Mouse (Mus musculus) embryo, embryonic 10.5 days (tissue): ENCODE measurements around the gene Qser1.

ENCODE experiments used
- DNase-seq: peaks from one replicate; pipeline ENCODE4 v3.0.0-alpha.2; 2015; ENCODE audit warnings: low spot score

Gene Qser1

DNA sequence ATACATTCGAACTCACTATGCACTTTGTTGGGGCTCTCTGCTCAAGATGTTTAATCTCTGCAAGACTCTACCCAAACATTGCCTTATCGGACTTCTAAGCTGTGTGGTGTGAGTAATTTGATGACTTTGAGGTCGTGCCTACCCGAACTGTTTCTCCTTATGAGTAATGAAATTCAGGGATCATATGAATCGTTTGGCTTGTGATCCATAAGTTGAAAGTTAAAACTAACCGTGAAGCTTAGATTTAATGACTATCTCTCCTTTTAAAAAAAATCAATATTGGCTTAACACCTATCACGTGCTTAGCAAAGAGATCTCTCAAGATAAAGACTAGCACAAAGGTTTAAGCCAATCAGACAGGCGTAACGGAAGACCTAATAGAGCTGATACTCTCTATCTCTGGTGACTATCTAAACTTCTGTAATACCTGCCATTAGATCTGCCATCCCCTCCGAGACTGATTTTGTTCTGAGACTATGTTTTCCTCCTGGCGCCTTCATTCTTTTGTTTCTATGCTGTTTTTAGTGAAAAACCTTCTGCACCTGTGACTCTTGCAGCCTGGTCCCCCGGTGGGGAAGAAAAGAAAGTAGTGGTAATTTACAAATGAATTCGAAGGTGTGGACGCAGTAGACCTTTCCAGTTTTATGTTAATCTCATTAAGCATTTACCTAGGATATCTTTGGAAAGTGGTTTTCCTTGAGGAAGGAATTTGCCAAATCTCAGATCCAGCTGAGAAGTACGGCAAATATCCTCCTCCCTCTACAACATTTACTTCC lies 1.2 kb upstream of the Qser1 start:
- peak; percentile 54 for DNase-seq

DNA sequence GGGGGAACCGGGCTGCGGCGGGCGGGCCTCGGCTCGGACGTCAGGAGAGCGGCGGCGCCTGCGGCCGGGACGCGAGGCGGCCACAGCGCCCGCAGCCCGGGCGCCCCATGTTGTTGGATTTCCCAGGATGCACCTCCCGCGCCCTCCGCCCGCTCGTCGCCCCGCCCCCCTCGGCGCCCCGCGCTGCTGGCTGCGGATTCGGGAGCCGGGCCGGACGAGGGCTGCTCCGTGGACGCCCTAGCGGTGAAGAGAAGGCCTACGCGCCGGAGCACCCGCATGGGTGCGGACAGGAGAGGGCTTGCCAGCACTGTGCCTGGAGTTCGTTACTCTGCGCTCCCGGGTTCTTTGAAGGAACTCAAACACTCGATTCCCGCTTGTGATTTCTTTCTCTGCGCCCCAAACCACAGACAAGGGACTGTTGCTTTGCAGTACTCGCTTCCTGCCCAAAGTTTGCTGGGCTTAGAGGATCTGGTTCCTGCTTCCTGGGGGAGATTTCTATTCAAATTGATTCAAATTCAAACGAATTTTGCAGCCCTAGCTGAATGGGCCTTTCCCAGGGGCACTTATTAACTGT lies 393 bp upstream of the Qser1 start:
- peak; percentile 93 for DNase-seq

DNA sequence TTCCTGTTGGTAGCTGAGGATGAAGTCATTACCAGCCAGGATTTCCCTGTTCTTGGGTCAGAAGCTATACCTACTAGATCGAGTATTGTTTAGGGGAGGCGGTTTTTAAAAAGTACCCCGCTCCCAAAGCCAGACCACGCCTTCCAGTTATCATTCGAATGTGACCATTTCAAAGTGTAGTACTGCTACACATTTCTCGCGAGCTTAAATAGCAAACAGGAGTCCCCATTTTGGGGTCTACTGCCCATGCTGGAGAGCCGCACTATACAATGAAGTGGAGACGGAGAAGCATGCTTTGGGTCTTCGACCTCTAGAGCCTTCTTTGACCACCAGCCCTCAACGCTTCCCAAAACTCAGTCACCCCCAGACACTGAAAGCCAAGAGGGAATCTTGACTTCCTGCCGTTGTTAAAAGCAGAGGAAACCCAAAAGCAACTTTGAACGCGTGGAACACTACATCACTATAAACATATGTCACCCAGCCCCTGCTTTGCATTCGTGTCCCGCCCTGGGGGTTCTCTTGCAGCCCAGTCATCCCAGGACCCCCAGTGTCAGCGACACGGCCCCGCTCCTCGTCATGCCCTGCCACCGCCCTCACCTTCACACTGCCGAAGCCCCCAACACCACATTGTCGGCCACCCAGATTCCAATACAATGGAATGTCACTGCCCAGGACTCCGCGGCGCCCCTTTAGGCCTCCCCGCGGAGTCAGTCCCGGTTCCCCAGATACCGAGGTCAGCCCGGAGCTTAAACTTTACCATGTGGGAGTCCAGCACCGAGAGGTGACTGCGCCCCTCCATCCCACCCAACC lies 794 bp downstream of the Qser1 start:
- DNase-seq = peak; percentile 82

DNA sequence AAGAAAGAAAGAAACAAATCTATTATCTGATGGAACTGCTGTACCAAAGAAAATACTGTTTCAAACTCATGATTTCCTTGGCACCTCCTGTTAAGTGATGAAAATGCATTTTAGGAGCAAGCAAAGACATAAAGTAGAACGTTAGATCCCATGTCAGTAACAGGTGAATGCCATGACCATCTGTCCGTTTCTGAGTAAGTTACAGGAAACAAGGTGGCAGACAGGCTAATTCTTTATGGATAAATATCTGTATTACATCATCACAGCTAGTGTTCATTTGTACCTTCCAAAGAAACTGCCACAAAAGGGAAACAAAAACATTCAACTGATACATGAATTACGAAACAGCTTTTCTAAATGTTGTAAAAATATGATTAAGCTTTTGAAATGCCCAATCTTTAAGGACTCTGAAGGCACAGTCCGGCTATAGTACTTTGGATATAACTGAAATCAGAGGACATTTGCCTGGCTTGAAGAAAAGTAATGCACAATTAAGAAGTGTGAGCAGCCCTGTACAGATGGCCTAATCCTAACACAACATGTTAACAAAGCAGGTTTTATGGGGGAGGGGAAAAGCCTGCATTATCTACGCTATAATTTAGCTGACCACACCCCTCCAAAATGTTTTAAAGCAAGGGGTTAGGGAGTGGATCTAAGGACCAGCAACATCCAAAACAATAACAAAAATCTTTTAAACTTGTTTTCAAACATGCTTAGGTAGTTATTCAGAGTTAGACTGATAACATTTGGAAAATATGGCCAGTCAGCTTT lies 2.2 kb downstream of the Qser1 start:
- peak; percentile 36 for DNase-seq

DNA sequence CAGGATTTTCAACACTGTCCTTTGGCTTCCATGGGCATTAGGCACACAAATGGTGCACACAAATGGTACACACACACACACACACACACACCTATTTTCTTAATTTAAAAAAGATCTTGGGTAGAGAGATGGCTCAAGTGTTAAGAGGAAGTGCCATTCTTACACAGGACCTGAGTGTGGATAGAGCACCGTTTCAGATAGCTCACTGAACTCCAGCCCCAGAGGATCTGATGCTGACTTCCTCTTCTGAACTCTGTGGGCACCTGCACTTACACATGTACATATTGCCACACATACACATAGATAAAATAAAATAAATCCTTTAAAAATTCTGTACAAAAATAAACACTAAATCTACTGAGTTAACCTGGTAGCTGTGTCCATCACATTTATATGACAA lies 11.1 kb downstream of the Qser1 start:
- no peak for DNase-seq

DNA sequence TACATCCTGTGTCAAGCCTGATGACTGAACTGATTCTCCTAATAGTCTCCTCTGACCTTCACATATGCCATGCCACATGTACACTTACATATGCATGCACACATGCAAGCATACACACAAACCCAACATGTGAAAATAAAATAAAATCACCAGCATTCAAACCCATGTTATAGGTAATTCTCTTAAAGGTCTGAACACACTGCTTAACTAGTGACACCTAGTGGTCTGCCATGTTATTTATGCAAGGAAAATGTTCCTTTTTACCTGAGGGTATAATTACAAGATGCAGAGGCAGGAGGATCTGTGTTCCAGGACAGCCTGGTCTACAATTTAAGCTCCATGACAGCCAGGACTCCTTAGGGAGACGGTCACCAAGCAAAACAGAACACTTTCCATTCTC lies 41.8 kb downstream of the Qser1 start:
- DNase-seq = peak; percentile 56

DNA sequence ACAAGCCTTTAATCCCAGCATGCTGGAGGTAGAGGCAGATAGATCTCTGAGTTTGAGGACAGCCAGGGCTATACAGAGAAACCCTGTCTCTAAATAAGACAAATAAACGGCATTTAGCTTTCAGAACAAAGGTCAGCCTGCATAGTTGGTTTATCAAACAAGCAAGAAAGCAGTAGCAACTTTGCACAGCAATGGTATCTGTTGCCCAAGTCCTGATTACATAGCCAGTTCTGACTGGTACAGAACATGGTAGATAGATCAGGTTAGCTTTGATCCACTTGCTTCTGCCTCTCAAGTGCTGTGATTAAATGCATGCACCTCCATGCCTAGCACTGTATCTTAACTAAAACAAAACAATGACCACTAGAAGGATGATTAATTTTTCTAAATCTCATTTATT lies 47.9 kb downstream of the Qser1 start:
- no peak for DNase-seq

DNA sequence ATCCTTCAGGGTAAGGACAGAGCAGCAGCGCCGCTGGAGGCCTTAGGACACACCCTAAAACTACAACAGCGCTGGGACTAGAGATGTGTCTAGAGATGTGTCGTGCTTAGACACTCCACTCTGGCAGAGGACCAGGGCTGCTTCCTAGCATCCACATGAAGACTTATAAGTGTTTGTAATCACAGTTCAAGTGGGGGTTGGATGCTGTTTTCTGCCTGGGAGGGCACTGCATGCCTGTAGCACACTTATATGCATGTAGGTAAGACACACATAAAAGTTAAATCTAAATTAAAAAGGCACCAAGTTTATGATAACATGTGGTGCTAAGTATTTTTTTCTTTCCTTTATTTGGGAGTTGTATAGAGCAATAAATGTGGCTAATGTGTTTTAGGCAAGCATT lies 52.5 kb downstream of the Qser1 start:
- DNase-seq = no peak

DNA sequence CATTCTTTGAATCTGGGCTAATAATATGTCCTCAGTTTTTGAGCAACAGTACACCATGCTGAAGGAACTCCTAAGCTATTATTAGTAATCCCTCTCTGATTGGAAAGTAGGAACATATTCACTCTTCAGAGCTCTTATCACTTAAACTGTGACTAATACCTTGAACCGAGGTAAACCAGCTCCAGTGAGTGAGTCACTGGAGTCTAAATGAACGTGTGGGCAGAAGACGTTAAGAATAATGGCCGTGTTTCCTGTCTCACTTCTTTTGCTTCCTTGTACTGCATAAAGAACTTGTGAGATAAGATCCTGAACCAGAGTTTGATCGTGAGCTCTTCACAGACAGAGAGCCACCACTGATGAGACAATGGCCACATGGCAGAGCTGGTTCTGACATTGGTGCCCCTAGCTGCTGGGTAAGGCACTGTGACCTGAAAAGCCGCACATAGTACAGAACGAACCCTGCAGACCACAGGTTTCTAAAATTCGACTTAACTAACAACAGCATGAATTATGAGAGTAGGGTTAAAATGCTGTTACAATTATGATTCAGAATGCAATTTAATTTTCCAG lies 53.3 kb downstream of the Qser1 start:
- DNase-seq = no peak

DNA sequence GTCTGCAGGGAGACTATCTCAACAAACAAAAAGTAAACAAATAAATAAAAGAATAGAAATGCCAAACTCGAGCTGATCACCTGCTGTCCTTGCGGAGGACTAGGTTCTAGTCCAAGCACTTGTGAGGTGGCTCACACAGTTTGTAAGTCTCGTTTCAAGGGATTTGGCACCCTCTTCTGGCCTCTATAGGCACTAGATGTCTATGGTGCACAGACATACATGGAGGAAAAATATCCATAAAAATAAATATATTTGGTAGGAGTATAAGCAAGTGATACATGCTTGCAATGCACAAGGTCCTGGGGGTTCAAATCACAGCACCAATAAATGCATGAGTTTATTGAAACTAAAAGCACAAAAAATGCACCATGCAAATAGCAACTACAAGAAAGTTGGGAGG lies 65.9 kb downstream of the Qser1 start:
- DNase-seq = peak; percentile 49

DNA sequence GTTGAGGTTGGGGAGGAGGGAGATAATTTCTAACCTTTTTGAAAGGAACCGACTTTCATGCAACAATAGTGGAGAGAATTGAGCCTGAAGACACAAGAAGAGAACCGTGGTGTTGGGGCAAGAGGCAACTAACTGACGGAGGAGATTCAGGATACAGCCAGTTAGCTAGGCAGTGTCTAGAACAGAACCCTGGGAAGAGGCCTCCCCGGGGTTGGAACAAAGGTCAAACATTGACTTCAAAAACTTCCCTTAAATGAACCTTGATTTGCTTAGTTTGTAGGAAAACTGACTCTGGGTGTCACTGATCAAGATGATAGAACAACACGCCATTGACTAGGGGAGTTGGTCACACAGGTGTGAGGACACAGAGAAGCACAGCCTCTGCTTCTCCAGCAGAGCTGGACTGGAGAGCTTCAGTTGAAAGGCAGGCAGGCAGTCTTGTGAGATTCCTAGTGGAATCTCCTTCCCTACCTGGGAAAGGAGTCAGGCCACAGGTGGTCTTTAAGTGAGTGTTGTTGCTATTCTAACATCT lies 67.8 kb downstream of the Qser1 start:
- no peak for DNase-seq

DNA sequence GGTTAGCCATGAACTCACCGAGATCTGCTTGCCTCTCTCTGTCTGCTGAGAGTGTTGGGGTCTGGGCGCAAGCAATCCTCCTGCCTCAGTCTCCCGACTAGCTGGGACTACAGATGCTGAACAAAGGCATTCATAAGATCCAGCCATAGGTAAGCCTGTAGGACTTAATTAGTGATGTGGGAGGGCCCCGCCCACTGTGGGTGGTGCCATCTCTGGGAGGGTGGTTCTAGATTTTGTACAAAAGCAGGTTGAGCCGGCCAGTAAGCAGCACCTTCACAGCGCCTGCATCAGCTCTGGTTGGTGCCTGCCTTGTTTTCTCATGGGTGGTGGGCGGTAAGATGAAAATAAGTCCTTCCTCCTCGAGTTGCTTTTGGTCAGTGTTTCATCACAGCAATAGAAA lies 70.3 kb downstream of the Qser1 start:
- no peak for DNase-seq

DNA sequence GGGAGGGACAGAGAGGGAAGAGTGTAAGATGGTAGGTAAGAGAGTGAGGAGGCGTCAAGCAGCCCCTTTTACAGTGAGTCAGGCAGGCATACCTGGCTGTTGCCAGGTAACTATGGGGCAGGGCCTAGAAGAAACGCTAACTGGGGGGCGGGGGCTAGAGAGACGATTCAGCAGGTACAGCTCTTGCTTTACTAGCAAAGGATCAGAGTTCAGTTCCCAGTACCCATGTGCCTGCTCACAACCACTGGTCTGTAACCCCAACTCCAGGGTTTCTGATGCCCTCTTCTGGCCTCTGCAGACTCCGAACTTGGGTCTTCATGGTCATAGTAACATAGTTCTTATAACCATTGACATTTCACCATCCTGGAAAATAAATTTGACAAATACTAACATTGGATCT lies 72.6 kb downstream of the Qser1 start:
- no peak for DNase-seq

DNA sequence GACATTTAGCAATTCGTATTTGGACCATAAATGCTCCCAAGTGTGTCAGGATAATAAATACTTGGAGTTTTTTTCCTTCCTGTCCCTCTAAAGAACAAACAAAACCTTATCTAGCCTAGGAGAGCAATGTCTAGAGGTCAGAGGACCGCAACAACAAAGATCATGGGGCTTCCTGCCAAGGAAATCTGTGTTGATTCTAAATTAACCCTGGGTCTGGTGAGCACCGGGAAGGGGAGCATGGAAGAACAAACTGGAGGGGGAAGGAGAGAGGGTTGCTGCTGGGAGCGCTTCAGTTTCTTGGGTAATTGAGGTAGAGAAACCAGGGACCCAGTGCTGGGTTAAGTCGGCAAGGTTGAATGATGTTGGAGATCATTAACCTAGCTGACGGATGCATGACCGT lies 73.4 kb downstream of the Qser1 start:
- peak; percentile 25 for DNase-seq

DNA sequence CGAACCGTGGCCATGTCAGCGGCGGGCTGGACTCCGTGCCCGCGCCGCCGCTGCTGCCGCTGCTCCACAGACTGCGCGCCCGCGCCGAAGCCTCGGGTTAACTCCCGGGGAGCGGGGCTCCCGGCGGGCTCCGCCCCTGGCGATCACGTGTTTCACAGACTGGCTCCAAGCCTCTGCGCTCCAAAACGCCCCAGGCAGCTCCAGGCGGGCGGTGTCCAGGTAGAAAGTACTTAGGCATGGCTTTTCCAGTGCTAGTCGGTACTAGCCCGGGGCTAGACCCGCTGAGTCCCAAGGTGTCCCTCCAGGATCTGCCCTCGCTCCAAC lies 73.9 kb downstream of the Qser1 start, which contains the start of gene Depdc7:
TSS of gene Depdc7 (minus strand) at position 138 of the 324 bp plus-strand sequence.
- DNase-seq = peak; percentile 87

DNA sequence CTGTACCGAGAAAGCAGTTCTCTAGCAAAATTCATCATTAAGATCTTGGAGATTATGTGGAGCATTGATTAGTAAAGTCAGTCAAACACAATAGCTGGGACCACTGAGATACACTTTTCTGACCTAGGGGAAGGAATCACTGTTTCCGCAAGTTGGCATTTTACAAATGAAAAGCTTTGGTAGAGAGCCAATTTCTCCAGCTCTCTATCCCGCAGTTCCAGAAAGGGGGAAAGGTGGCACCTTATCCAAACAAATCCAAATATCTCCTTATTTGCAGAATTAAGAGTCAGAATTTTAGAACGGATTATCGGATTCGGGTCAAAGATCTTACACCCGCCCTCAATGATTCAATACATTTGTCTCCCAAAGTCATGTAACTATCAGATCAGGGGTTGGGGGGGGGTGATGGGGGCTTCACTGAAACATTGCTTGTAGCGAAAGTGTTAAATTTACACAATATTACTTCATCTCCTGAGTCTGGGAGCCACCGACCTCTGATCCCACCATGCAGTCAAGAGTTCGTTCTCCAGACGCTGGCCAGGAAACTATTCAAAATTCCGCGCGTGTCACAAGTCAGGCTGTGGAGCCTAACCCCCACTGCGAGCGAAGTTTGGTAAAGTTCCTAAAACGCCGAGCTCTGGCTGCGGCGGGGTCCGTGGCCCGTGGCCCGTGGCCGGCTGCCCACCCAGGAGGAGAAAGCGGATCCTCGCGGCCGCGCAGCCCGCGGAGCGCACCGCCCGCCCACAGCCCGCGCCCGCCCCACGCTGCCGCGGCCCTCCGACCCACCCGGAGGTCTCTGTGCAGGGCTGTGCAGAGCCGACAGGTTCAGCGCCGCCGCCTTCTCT lies 74.4 kb downstream of the Qser1 start:
- peak; percentile 53 for DNase-seq

DNA sequence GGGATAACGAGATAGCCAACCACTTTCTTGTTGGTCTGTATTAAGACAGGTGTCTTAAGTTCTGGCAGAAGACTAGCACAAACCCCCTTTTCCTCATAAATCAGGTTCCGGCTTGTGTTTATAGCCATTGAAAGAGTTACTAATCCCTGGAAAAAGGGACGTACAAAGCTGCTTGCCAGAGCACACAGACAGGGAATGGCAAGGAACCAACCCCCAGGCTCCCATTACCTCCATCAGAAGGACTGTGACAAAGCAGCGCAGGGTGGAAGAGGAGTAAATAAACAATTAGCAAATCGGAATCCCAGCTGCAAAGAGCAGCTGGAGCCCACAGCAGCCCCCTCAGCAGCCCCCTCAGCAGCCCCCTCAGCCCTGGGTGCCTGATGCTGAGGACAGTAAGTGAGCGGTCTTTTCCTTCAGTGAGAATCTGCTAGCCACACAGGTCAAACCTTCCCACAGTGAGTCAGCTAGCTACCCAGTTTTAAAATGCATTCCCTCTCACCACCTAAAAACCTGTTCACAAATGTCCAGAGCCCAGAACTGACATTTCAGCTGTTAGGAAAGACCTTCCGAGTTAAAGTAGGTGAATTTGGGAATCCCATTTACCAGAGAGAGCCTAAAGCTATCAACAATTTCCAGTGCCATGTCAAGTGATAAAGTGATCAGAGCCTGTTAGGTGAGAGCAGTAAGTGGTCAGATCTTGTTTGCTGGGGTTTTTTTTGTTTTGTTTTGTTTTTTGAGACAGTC lies 75.4 kb downstream of the Qser1 start:
- peak; percentile 17 for DNase-seq

DNA sequence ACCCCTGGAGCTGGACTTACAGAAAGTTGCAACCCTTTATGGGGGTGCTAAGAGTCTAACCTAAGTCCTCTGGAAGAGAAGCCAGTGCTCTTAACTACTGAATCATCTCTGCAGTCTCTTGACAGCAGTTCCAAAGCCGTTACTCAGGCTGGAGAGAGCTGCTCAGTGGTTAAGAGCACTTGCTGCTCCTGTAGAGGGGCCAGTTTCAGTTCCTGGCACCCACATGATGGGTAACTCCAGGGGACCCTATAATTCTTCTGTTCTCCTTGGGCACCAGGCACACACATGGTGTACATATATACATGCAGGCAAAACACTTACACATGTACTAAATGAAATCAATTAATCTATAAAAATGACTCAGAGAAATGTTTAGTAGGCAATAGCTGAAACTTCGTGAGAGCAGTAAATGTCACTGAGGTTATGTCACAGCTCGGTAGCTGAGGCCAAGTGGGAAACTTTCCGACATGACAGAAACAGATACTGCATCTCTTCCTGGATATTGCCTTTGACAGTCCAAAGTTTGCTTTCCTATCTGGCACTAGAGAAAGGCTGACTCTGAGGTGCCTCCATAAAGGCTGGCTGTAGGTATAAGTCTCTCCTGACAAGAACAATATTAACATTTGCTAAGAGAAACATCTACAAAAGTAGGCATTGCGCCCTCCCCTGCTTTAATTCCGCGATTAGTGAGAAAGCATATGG lies 76.2 kb downstream of the Qser1 start:
- no peak for DNase-seq

DNA sequence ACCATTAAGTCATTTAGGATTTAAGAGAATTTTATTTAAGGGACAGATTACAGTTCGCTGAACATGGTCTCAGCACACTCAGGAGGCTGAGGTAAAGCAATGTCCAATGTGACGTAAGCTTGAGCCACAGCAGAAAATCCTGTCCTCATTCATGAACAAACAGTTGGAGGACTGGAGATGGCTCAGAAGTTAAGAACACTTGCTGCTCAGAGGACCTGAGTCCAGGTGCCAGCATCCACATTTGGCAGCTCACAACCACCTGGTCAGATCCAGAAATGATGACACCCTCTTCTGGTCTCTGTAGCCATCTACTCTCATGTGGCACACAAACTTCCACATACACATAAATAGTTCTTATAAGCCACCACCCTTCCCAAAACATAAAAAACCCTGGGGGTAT lies 76.9 kb downstream of the Qser1 start:
- no peak for DNase-seq

DNA sequence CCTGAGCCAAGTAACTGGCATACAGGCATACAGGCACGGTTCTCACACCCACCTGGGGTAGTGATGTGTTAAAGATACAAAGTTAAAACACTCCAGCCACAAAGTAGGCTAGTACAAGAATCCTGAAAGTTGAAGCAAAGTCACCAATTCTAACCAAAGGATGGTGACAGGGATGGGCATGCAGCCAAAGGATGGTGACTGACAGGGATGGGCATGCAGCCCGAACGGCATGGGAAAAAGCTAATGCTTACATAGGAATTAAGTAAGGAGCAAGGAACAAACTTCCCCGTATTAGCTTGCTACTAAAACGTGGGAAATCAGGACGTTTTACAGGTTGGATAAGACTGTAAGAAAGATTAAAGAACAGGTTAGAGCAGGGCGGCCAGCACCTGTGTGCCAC lies 80.3 kb downstream of the Qser1 start:
- no peak for DNase-seq
